Mouse (Mus musculus) kidney, postnatal 0 days (tissue): ENCODE results near the gene Adamts10. TPM values are rescaled to one million over a fixed set of nuclear protein-coding genes. Genes with fewer than 3 reads are reported as not detected.

Source experiments
- ATAC-seq: fragments of 200-750 bp; cut with Nextera tagmentation; replicated peaks from 2 replicates; pipeline ENCODE4 v1.8.0; 2017; ENCODE audit warnings: low read depth, moderate number of reproducible peaks, moderate TSS enrichment, moderate library complexity; ENCODE audit not compliant: low FRiP score
- DNase-seq: peaks from one replicate; pipeline ENCODE4 v3.0.0-alpha.2; 2016; ENCODE audit warnings: low spot score
- H3K27ac ChIP-seq: fragments of 300-500 bp; sonication (generic); 2 replicates; pipeline ENCODE4 v1.5.1; 2014; ENCODE audit warnings: mild to moderate bottlenecking
- H3K27me3 ChIP-seq: fragments of 300-500 bp; sonication (generic); 2 replicates; pipeline ENCODE4 v1.6.1; 2014; ENCODE audit warnings: low read length, mixed read lengths; ENCODE audit not compliant: insufficient read depth
- H3K36me3 ChIP-seq: fragments of 300-500 bp; sonication (generic); 2 replicates; pipeline ENCODE4 v1.6.1; 2014; ENCODE audit warnings: low read length, mixed read lengths; ENCODE audit not compliant: insufficient read depth
- H3K4me1 ChIP-seq: fragments of 300-500 bp; sonication (generic); replicated peaks from 2 replicates; pipeline ENCODE4 v1.6.1; 2014; ENCODE audit warnings: antibody characterized with exemption, low read length, mixed read lengths; ENCODE audit not compliant: insufficient read depth
- H3K4me2 ChIP-seq: fragments of 300-500 bp; sonication (generic); 2 replicates; pipeline ENCODE4 v1.6.1; 2014; ENCODE audit warnings: mild to moderate bottlenecking, low read length, moderate library complexity, mixed read lengths
- H3K4me3 ChIP-seq: fragments of 300-500 bp; sonication (generic); replicated peaks from 2 replicates; pipeline ENCODE4 v1.5.1; 2014; ENCODE audit warnings: low read depth, low read length
- H3K9ac ChIP-seq: fragments of 300-500 bp; sonication (generic); 2 replicates; pipeline ENCODE4 v1.6.1; 2014; ENCODE audit warnings: low read depth, low read length
- H3K9me3 ChIP-seq: fragments of 300-500 bp; sonication (generic); replicated peaks from 2 replicates; pipeline ENCODE4 v1.6.1; 2016; ENCODE audit warnings: low read length, inconsistent platforms, mixed read lengths
- CTCF ChIP-seq: IDR thresholded peaks from 2 replicates; pipeline ENCODE4 v1.5.1; 2016; ENCODE audit warnings: antibody characterized with exemption, low read depth, mild to moderate bottlenecking, moderate library complexity
- WGBS: fragments of 180-500 bp; shearing (Covaris S2); extraction: QIAGEN DNeasy Blood & Tissue Kit; methylation state at CpG from one replicate; pipeline ENCODE4 v1.1.7; 2014; 5-methylcytosine and 5-hydroxymethylcytosine counted together
- polyA plus RNA-seq: library from polyadenylated mRNA; unstranded; fragments of >200 nt; fragmentation: Nextera tagmentation; extraction: Ambion mirVana; gene quantifications from 2 replicates; pipeline ENCODE4 v1.2.1, GENCODE M21; 2015

Gene Adamts10
- polyA plus RNA-seq, 1 experiment from 2014 or later, result 28.3 TPM

- Histone ChIP-seq H3K27me3 (no peaks in the 10 kb centered on the region), H3K9ac (no peak overlapping the region), H3K4me2 (no peak overlapping the region), H3K4me3 (no peak overlapping the region), H3K9me3 (no peaks in the 10 kb centered on the region), H3K36me3 (no peaks in the 10 kb centered on the region), H3K4me1 (no peaks in the 10 kb centered on the region), H3K27ac (no peak overlapping the region)
- WGBS, result 85% methylated on average over 5 of the region's 5 CpGs
- DNase-seq (no peak), ATAC-seq (no peak)
- no peak for TF ChIP-seq CTCF
Observed at GRCm38 (mm10) chr17:33598506-33598905, 74.5 kb downstream of the Adamts10 start.

- Histone ChIP-seq H3K9me3 (no peaks in the 10 kb centered on the region), H3K27ac (no peak overlapping the region), H3K4me1 (no peaks in the 10 kb centered on the region), H3K27me3 (no peaks in the 10 kb centered on the region), H3K36me3 (no peaks in the 10 kb centered on the region), H3K9ac (no peak overlapping the region), H3K4me2 (no peak overlapping the region), H3K4me3 (no peak overlapping the region)
- no peak for TF ChIP-seq CTCF
- no peak for DNase-seq
- no peak for ATAC-seq
- WGBS, result 81% methylated on average over 8 of the region's 8 CpGs
Observed at GRCm38 (mm10) chr17:33599836-33600475, 76.0 kb downstream of the Adamts10 start.

- Histone ChIP-seq H3K4me3 (no peak overlapping the region), H3K4me1 (no peaks in the 10 kb centered on the region), H3K27ac (no peak overlapping the region), H3K36me3 (no peaks in the 10 kb centered on the region), H3K9ac (no peak overlapping the region), H3K9me3 (no peaks in the 10 kb centered on the region), H3K4me2 (no peak overlapping the region), H3K27me3 (no peaks in the 10 kb centered on the region)
- no peak for ATAC-seq
- no peak for DNase-seq
- TF ChIP-seq CTCF, result no peak
- WGBS, result 83% methylated on average over 3 of the region's 3 CpGs
Observed at GRCm38 (mm10) chr17:33600831-33601230, 76.8 kb downstream of the Adamts10 start.

GRCm38 (mm10) chr17:33601947-33602346 lies 77.9 kb downstream of the Adamts10 start:
- H3K4me2 ChIP-seq, result no peak overlapping the region
- no peaks in the 10 kb centered on the region for H3K4me1 ChIP-seq
- no peak for ATAC-seq
- H3K27me3 ChIP-seq, result no peaks in the 10 kb centered on the region
- no peak overlapping the region for H3K4me3 ChIP-seq
- no peak overlapping the region for H3K9ac ChIP-seq
- no peaks in the 10 kb centered on the region for H3K9me3 ChIP-seq
- no peak for DNase-seq
- WGBS, result 83% methylated on average over 12 of the region's 12 CpGs
- no peak for TF ChIP-seq CTCF
- H3K36me3 ChIP-seq, result no peaks in the 10 kb centered on the region
- no peak overlapping the region for H3K27ac ChIP-seq

Other genes with a start within 250 kb of the Adamts10 start
- 8.6 and 11.9 TPM in 2 replicates for gene Zfp955b, start 234.7 kb upstream of the Adamts10 start, polyA plus RNA-seq
- 9.2 and 9.6 TPM in 2 replicates for gene Zfp81, start 165.3 kb upstream of the Adamts10 start, polyA plus RNA-seq
- gene Zfp101, start 129.6 kb upstream of the Adamts10 start, polyA plus RNA-seq, result 11.4 and 12.6 TPM in 2 replicates
- not detected in 2 replicates for gene Actl9, start 91.3 kb upstream of the Adamts10 start, polyA plus RNA-seq
- gene Myo1f, start 31.5 kb downstream of the Adamts10 start, polyA plus RNA-seq, result 1.4 and 1.5 TPM in 2 replicates
- gene Zfp414, start 104.9 kb downstream of the Adamts10 start, polyA plus RNA-seq, result 42.9 and 44.3 TPM in 2 replicates
- gene Pram1, start 113.9 kb downstream of the Adamts10 start, polyA plus RNA-seq, result 0.36 and 0.56 TPM in 2 replicates
- 248 and 273 TPM in 2 replicates for gene Hnrnpm, start 162.7 kb downstream of the Adamts10 start, polyA plus RNA-seq
- gene March2, start 194.5 kb downstream of the Adamts10 start, polyA plus RNA-seq, result 61.7 and 64.9 TPM in 2 replicates
- gene Rab11b, start 236.3 kb downstream of the Adamts10 start, polyA plus RNA-seq, result 207 and 216 TPM in 2 replicates